14 mouse cellular contexts compared by ENCODE assay signal in genomic region chr19:28191428-28192116, GRCm38 (mm10).
DNase-seq lines count a peak whose midpoint lies in the region; ATAC-seq lines count a peak whose summit lies in the region.
"Had no signal": no experiment of that assay in that cellular context is flagged by ENCODE, and none has a peak within 500 bp of the region (broad histone marks: within the 10 kb centered on the region; RNA-seq: fewer than 3 reads in every experiment).

No protein-coding gene starts in this region.

- no peak overlapping the region for H3K27ac ChIP-seq in neural tube, embryonic 12.5 days
- H3K27ac ChIP-seq in hindbrain, embryonic 12.5 days, result no peak overlapping the region
- H3K27ac ChIP-seq: limb, embryonic 12.5 days had no signal

- H3K4me2 ChIP-seq in neural tube, embryonic 12.5 days (replicated peaks), result no peak overlapping the region
- H3K4me2 ChIP-seq in hindbrain, embryonic 12.5 days (replicated peaks), result no peak overlapping the region
- H3K4me2 ChIP-seq: limb, embryonic 12.5 days had no signal

- WGBS in neural tube, embryonic 12.5 days, result 19% methylated on average over 9 of the region's 9 CpGs
- WGBS in hindbrain, embryonic 12.5 days, result 27% methylated on average over 9 of the region's 9 CpGs

- H3K4me3 ChIP-seq in neural tube, embryonic 12.5 days, result no peak overlapping the region
- H3K4me3 ChIP-seq in hindbrain, embryonic 12.5 days, result no peak overlapping the region
- H3K4me3 ChIP-seq: limb, embryonic 12.5 days; myocyte had no signal

- no peaks in the 10 kb centered on the region for H3K9me3 ChIP-seq in neural tube, embryonic 12.5 days
- no peaks in the 10 kb centered on the region for H3K9me3 ChIP-seq in hindbrain, embryonic 12.5 days (replicated peaks)
- H3K9me3 ChIP-seq: limb, embryonic 12.5 days had no signal

- no peaks in the 10 kb centered on the region for H3K36me3 ChIP-seq in neural tube, embryonic 12.5 days
- no peaks in the 10 kb centered on the region for H3K36me3 ChIP-seq in hindbrain, embryonic 12.5 days
- H3K36me3 ChIP-seq: limb, embryonic 12.5 days had no signal

- no peak overlapping the region for H3K9ac ChIP-seq in neural tube, embryonic 12.5 days
- H3K9ac ChIP-seq in hindbrain, embryonic 12.5 days, result no peak overlapping the region
- H3K9ac ChIP-seq: limb, embryonic 12.5 days had no signal

- no peaks in the 10 kb centered on the region for H3K4me1 ChIP-seq in neural tube, embryonic 12.5 days
- H3K4me1 ChIP-seq in hindbrain, embryonic 12.5 days, result peaks cover 3% of the 10 kb centered on the region; the same call in 1 of the 2 replicates
- H3K4me1 ChIP-seq: limb, embryonic 12.5 days had no signal

- peak; percentile 48; the same call in 1 of the 2 replicates for ATAC-seq in neural tube, embryonic 12.5 days (ENCODE audit: low FRiP score, low read depth)
- ATAC-seq in hindbrain, embryonic 12.5 days (ENCODE audit: low FRiP score), result peak; percentile 58; the same call in 1 of the 2 replicates

- no peak for DNase-seq in neural tube, embryonic 10.5 days (ENCODE audit: extremely low spot score, low spot score)
- DNase-seq in kidney, postnatal 10 days, result peak; percentile 26
- peak; percentile 11 for DNase-seq in retina, postnatal 1 day
- no peak for DNase-seq in heart, adult 9 months (ENCODE audit: low spot score in 2 of 2)
- DNase-seq in layer of hippocampus, postnatal 10 days (ENCODE audit: low spot score in 2 of 2), result no peak
- DNase-seq in right cerebral cortex, postnatal 25 days, result no peak
- DNase-seq: cerebellum, postnatal 25 days; heart, postnatal 4 days; lung, postnatal 10 days; right cerebral cortex, postnatal 14 days had no signal

- no peaks in the 10 kb centered on the region for H3K27me3 ChIP-seq in neural tube, embryonic 12.5 days (replicated peaks)
- H3K27me3 ChIP-seq in hindbrain, embryonic 12.5 days, result no peaks in the 10 kb centered on the region
- H3K27me3 ChIP-seq: limb, embryonic 12.5 days had no signal

Comparison
In these comparisons a context has a peak if more than half of its experiments do, and no peak if none do; other contexts are left out.
1. DNase-seq: peak in kidney, postnatal 10 days (single experiment) and retina, postnatal 1 day (single experiment); none in neural tube, embryonic 10.5 days (single experiment), heart, adult 9 months (0 of 2), layer of hippocampus, postnatal 10 days (0 of 2) and right cerebral cortex, postnatal 25 days (single experiment).